Mouse (Mus musculus) cerebellum, adult 2 months (tissue): ENCODE data around the gene Nedd9.

Experiments used
- CTCF ChIP-seq: fragments of 200-500 bp; IDR thresholded peaks from 2 replicates; pipeline ENCODE4 v1.5.1; 2011; ENCODE audit warnings: low read depth, mild to moderate bottlenecking, control low read depth, low read length, moderate library complexity, borderline replicate concordance; ENCODE audit not compliant: insufficient read depth
- POLR2A ChIP-seq: fragments of 200-500 bp; IDR thresholded peaks from 2 replicates; pipeline ENCODE4 v1.6.1; 2011; ENCODE audit warnings: low read length, control low read depth, borderline replicate concordance; ENCODE audit not compliant: insufficient read depth

GRCm38 (mm10) chr13:41447209-41447608 is 40.0 kb downstream of the Nedd9 start:
- TF ChIP-seq CTCF (no peak), POLR2A (no peak)
